Mouse (Mus musculus): Measurements from ENCODE around the gene Ptgis. TPM values are rescaled to one million over a fixed set of nuclear protein-coding genes. Genes with fewer than 3 reads are reported as not detected.
A peak's percentile ranks its signal among the peaks of the same experiment; 100 is the strongest.

Gene Ptgis
- polyA plus RNA-seq (2012; rRNA removed) (0.36 and 0.39 TPM in 2 replicates), polyA plus RNA-seq (2014; fragmentation: Nextera tagmentation; extraction: Ambion mirVana) (0.33 and 0.46 TPM in 2 replicates)

DNA sequence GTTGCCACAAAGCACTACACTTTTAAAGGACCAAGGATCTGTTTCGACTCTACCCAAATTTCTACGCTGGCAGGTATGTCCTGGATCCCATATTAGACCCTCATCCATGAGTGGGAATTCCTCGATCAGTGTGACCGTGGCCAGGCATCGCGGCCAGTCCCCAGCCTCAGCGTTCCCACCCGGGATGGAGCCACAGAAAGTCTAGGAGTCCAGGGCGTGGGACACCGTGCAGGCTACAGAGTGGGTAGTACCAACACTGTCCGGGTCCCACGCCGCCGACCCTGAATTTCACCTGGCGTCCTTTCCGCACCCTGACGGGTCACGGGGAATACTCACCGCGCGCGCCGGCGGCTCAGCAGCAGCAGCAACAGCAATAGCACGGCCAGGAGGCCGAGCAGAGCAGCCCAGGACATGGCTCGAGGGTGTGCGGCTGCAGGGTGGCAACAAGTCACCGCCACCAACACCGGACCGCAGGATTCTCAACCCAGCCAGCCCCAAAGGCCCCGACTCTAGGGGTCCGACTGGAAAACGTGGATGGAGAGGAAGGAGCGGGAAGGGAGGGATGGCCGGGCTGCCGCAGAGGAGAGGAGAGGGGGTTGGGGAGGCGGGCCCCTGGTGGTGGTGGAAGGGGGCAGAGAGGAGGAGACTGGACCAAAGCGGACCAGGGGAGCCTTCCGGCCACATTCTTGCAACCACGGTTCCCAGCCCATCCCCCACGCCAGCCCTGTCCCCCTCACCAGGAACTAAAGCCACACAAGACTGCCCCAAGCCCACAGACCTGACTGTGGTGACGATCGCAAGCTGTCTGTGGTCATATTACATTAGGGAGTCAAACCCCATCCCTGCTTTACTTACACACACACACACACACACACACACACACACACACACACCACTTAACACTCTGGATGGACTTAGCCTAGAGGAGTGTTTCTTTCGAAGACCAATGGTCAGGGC, at the start of gene Ptgis:
Ptgis (minus strand) TSS at position 597 of the 957 bp plus-strand sequence.
- H3K4me2 ChIP-seq (ENCODE audit: low read depth): peak within 1 kb of the TSS; percentile 27
- DNase-seq (ENCODE audit: low read depth in 3 of 3, low spot score in 3 of 3): no peak
- no peaks in the 10 kb centered on the region for H3K4me1 ChIP-seq (replicated peaks; ENCODE audit: control insufficient read depth in 2 of 2, insufficient read depth in 2 of 2, low read length in 1 of 2)
- ATAC-seq (ENCODE audit: insufficient read depth): no peak
- no peak within 1 kb of the TSS for H3K27ac ChIP-seq
- H3K36me3 ChIP-seq (replicated peaks; ENCODE audit: control insufficient read depth, insufficient read depth, low read depth): no peaks in the 10 kb centered on the region
- 3% methylated on average over 45 of the region's 45 CpGs for WGBS (ENCODE audit: insufficient replicate concordance)
- peak within 1 kb of the TSS; percentile 7 to 23; a peak in 3 of 4 replicates for H3K4me3 ChIP-seq (ENCODE audit: insufficient read depth in 1 of 2, low read depth in 2 of 2, low read length in 2 of 2)
- peaks cover 19% of the 10 kb centered on the region for H3K27me3 ChIP-seq (ENCODE audit: control insufficient read depth, insufficient read depth, low read length)
- TF ChIP-seq CTCF (IDR thresholded peaks at IDR 0.05; ENCODE audit: low read depth) (no peak), EP300 (IDR thresholded peaks at IDR 0.05; ENCODE audit: low read depth) (no peak)
- no peaks in the 10 kb centered on the region; the same call in 1 of the 2 replicates for H3K9me3 ChIP-seq (ENCODE audit: control insufficient read depth, low read length)
- no peak within 1 kb of the TSS for H3K9ac ChIP-seq (replicated peaks)

DNA sequence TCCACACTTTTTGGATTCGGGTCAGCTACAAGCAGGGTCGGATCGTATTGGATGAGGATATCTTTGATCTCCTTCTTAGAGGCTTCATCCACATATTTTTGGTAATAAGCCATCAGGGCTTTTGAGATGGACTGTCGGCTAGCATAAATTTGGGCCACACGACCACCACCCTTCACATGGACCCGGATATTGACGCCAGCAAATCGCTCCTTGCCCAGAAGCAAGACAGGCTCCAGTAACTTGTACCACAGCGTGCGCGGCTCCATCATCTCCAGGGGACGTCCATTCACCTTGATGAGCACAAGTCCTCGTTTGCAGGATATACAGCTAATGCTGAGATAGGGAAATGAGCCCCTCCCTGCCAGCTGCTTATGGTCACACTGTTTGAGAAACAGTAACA, 41.1 kb upstream of the Ptgis start:
- H3K9ac ChIP-seq (replicated peaks): no peak overlapping the region
- H3K4me1 ChIP-seq (replicated peaks; ENCODE audit: control insufficient read depth in 2 of 2, insufficient read depth in 2 of 2, low read length in 1 of 2): no peaks in the 10 kb centered on the region
- H3K4me2 ChIP-seq (ENCODE audit: low read depth): no peak overlapping the region
- DNase-seq (ENCODE audit: low read depth in 3 of 3, low spot score in 3 of 3) (no peak), ATAC-seq (ENCODE audit: insufficient read depth) (no peak)
- TF ChIP-seq EP300 (IDR thresholded peaks at IDR 0.05; ENCODE audit: low read depth) (no peak), CTCF (IDR thresholded peaks at IDR 0.05; ENCODE audit: low read depth) (no peak)
- no peaks in the 10 kb centered on the region for H3K27me3 ChIP-seq (ENCODE audit: control insufficient read depth, insufficient read depth, low read length)
- H3K9me3 ChIP-seq (ENCODE audit: control insufficient read depth, low read length): no peaks in the 10 kb centered on the region
- 73% methylated on average over 13 of the region's 13 CpGs for WGBS (ENCODE audit: insufficient replicate concordance)
- no peak overlapping the region for H3K4me3 ChIP-seq (ENCODE audit: insufficient read depth in 1 of 2, low read depth in 2 of 2, low read length in 2 of 2)
- no peak overlapping the region for H3K27ac ChIP-seq
- H3K36me3 ChIP-seq (replicated peaks; ENCODE audit: control insufficient read depth, insufficient read depth, low read depth): no peaks in the 10 kb centered on the region

DNA sequence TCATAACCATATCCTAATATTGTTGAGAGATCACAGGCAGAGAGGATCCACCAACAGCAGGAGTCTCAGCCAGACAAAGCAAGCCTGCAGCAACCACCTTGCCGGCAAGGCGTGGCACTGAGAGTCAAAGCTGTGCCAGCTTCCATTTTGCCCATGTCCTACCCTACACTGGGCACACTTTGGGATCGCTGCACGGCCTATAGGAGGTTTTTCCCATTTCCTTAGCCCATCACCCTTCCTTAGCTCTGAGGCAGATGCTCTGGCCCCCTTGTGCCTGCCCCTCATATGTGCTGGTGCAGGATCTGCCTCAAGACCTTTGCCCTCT, 40.5 kb upstream of the Ptgis start:
- Histone ChIP-seq H3K9me3 (ENCODE audit: control insufficient read depth, low read length) (no peaks in the 10 kb centered on the region), H3K9ac (replicated peaks) (no peak overlapping the region), H3K36me3 (replicated peaks; ENCODE audit: control insufficient read depth, insufficient read depth, low read depth) (no peaks in the 10 kb centered on the region), H3K4me3 (ENCODE audit: insufficient read depth in 1 of 2, low read depth in 2 of 2, low read length in 2 of 2) (no peak overlapping the region), H3K27me3 (ENCODE audit: control insufficient read depth, insufficient read depth, low read length) (no peaks in the 10 kb centered on the region), H3K4me2 (ENCODE audit: low read depth) (no peak overlapping the region), H3K4me1 (replicated peaks; ENCODE audit: control insufficient read depth in 2 of 2, insufficient read depth in 2 of 2, low read length in 1 of 2) (no peaks in the 10 kb centered on the region), H3K27ac (no peak overlapping the region)
- peak; percentile 39; the same call in 1 of the 2 replicates for ATAC-seq (ENCODE audit: insufficient read depth)
- no peak for DNase-seq (ENCODE audit: low read depth in 3 of 3, low spot score in 3 of 3)
- 49% methylated on average over 4 of the region's 4 CpGs for WGBS (ENCODE audit: insufficient replicate concordance)
- TF ChIP-seq EP300 (IDR thresholded peaks at IDR 0.05; ENCODE audit: low read depth): no peak
- TF ChIP-seq CTCF (IDR thresholded peaks at IDR 0.05; ENCODE audit: low read depth): no peak

DNA sequence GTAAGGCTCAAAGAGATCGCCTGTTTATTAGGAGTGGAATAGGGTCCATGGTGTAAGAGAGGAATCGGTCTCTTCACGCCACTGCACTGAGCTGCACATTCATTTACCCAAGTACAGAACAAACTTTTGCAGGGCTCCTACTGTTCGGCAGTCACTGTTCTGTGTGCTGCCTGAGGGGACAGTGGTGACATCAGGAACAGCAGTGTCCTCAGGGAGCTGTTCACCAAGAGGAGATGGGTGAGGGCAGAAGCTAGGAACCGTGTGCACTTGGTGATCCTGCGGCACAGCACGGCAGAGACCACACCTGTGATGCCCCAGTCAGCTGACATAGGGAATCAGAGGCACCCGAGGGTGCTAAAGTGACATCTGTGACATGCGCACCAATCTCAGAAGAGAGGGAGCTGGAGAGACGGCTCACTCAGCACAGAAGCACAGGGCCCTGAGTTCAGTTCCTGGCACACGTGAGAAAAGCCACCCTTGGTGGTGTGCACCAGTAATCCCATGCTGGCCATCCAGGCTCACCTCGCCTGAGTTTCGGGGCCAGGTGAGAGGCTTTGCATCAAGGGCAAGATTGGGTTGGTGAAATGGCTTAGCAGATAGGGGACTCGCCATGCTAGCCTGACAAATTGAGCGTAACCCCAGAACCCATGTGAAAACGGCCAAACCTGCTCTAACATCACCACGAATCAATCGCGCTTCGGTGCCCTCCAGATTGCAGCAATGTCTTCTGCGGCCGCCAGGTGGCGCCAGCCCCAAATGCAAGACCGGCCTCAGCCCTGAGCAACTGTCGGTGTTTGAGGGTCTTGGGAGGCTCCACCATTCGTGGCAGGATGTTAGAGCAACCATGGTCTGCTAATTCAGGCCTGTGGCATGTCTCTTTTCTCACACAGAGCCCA, 39.9 kb upstream of the Ptgis start:
- peak in 1 of 3 experiments; percentile 32 for DNase-seq (ENCODE audit: low read depth in 3 of 3, low spot score in 3 of 3)
- Histone ChIP-seq H3K4me1 (replicated peaks; ENCODE audit: control insufficient read depth in 2 of 2, insufficient read depth in 2 of 2, low read length in 1 of 2) (no peaks in the 10 kb centered on the region), H3K9me3 (ENCODE audit: control insufficient read depth, low read length) (no peaks in the 10 kb centered on the region), H3K4me2 (ENCODE audit: low read depth) (no peak overlapping the region), H3K27ac (no peak overlapping the region), H3K4me3 (ENCODE audit: insufficient read depth in 1 of 2, low read depth in 2 of 2, low read length in 2 of 2) (no peak overlapping the region), H3K9ac (replicated peaks) (no peak overlapping the region), H3K27me3 (ENCODE audit: control insufficient read depth, insufficient read depth, low read length) (no peaks in the 10 kb centered on the region), H3K36me3 (replicated peaks; ENCODE audit: control insufficient read depth, insufficient read depth, low read depth) (no peaks in the 10 kb centered on the region)
- ATAC-seq (ENCODE audit: insufficient read depth): peak; percentile 53
- no peak for TF ChIP-seq EP300 (IDR thresholded peaks at IDR 0.05; ENCODE audit: low read depth)
- peak; percentile 100 for TF ChIP-seq CTCF (IDR thresholded peaks at IDR 0.05; ENCODE audit: low read depth)
- 35% methylated on average over 26 of the region's 26 CpGs for WGBS (ENCODE audit: insufficient replicate concordance)
